Mouse (Mus musculus) mouse trophoblast stem cell (cell line): ENCODE measurements around the gene Arl4d.
"Not testable (repeated sequence)": the region's sequence is repeated elsewhere in the genome, so short reads cannot be mapped to it uniquely, and the experiment has no call there.

Experiments used
- in situ Hi-C, 2 experiments: fragments of 300-500 bp; cut with MseI, MboI; formaldehyde crosslinking; loops; 2 replicates in 1 of 2; 3 replicates in 1 of 2; pipeline ENCODE4 v1.15.1; 2025

Arl4d gene

GRCm38 (mm10) chr11:101664825-101665635 is at the start of gene Arl4d:
Arl4d (plus strand) TSS chr11:101665541.
- in situ Hi-C loops = loop anchor here (5.0 kb wide), 2 partner anchors 62 to 67 kb away; partner anchors contain the start of gene Dhx8 (in 1 of the 2)

- in situ Hi-C loops = no loop called here
These were observed 49.2 kb upstream of the Arl4d start for GRCm38 (mm10) chr11:101616104-101616503.

- in situ Hi-C loops = no loop called here
These were observed 48.2 kb upstream of the Arl4d start for GRCm38 (mm10) chr11:101616948-101617767.

GRCm38 (mm10) chr11:101617849-101618248 is 47.5 kb upstream of the Arl4d start:
- in situ Hi-C loops = no loop called here

- in situ Hi-C loops = no loop called here
These were observed 46.7 kb upstream of the Arl4d start for GRCm38 (mm10) chr11:101618596-101618995.

- in situ Hi-C loops = not testable (repeated sequence)
These were observed 45.2 kb upstream of the Arl4d start for GRCm38 (mm10) chr11:101620022-101620655.

- in situ Hi-C loops = no loop called here
These were observed 38.7 kb upstream of the Arl4d start for GRCm38 (mm10) chr11:101626649-101626994.

GRCm38 (mm10) chr11:101626995-101627856 is 38.1 kb upstream of the Arl4d start, which contains the start of gene Rdm1:
Rdm1 (plus strand) TSS chr11:101627195.
- in situ Hi-C loops = no loop called here

GRCm38 (mm10) chr11:101627857-101628559 is 37.3 kb upstream of the Arl4d start:
- in situ Hi-C loops = no loop called here

- in situ Hi-C loops = not testable (repeated sequence)
These were observed 36.5 kb upstream of the Arl4d start for GRCm38 (mm10) chr11:101628733-101629417.

- in situ Hi-C loops = no loop called here
These were observed 29.7 kb upstream of the Arl4d start for GRCm38 (mm10) chr11:101635660-101636059.

GRCm38 (mm10) chr11:101639761-101640160 is 25.6 kb upstream of the Arl4d start:
- in situ Hi-C loops = no loop called here

- in situ Hi-C loops = not testable (repeated sequence)
These were observed 24.3 kb upstream of the Arl4d start for GRCm38 (mm10) chr11:101640857-101641709.

GRCm38 (mm10) chr11:101641710-101642642 is 23.4 kb upstream of the Arl4d start:
- in situ Hi-C loops = not testable (repeated sequence)

GRCm38 (mm10) chr11:101642931-101643330 is 22.4 kb upstream of the Arl4d start:
- in situ Hi-C loops = no loop called here

- in situ Hi-C loops = no loop called here
These were observed 20.8 kb upstream of the Arl4d start for GRCm38 (mm10) chr11:101644591-101644990.

GRCm38 (mm10) chr11:101645043-101645410 is 20.3 kb upstream of the Arl4d start:
- in situ Hi-C loops = not testable (repeated sequence)
